Mouse (Mus musculus) small intestine, adult 2 months (tissue): ENCODE measurements around the gene Rapgef5. TPM values are rescaled to one million over a fixed set of nuclear protein-coding genes. Genes with fewer than 3 reads are reported as not detected.

ENCODE experiments used
- H3K27ac ChIP-seq: fragments of 200-500 bp; 2 replicates; pipeline ENCODE4 v1.5.1; 2012; ENCODE audit warnings: low read depth, low read length, control low read depth, inconsistent platforms; ENCODE audit not compliant: insufficient read depth
- H3K27me3 ChIP-seq: fragments of 200-500 bp; 2 replicates; pipeline ENCODE4 v1.6.1; 2012; ENCODE audit warnings: mild to moderate bottlenecking, moderate library complexity, low read length, inconsistent platforms; ENCODE audit not compliant: control insufficient read depth, insufficient read depth
- H3K36me3 ChIP-seq: fragments of 200-500 bp; 2 replicates; pipeline ENCODE4 v1.6.1; 2012; ENCODE audit warnings: mild to moderate bottlenecking, low read length, control low read depth, inconsistent platforms; ENCODE audit not compliant: control insufficient read depth, insufficient read depth
- H3K4me1 ChIP-seq: fragments of 200-500 bp; 2 replicates; pipeline ENCODE4 v1.6.1; 2012; ENCODE audit warnings: low read length, inconsistent platforms, mixed read lengths; ENCODE audit not compliant: control insufficient read depth, insufficient read depth, insufficient read length
- H3K4me3 ChIP-seq: fragments of 200-500 bp; 2 replicates; pipeline ENCODE4 v1.5.1; 2012; ENCODE audit warnings: low read depth, mild to moderate bottlenecking, control low read depth, inconsistent platforms, low read length, moderate library complexity
- CTCF ChIP-seq: fragments of 200-500 bp; IDR thresholded peaks from 2 replicates; pipeline ENCODE4 v1.5.1; 2012; ENCODE audit warnings: low read depth, mild to moderate bottlenecking, control low read depth, inconsistent platforms, low read length, moderate library complexity, mixed read lengths; ENCODE audit not compliant: insufficient replicate concordance, insufficient read length; ENCODE audit errors: extremely low read depth
- POLR2A ChIP-seq: fragments of 200-500 bp; IDR thresholded peaks from 2 replicates; pipeline ENCODE4 v1.6.1; 2012; ENCODE audit warnings: low read depth, mild to moderate bottlenecking, control low read depth, inconsistent platforms, low read length, moderate library complexity
- WGBS: fragments of 180-500 bp; shearing (Covaris S2); methylation state at CpG from one replicate; pipeline ENCODE4 v1.1.7; 2018; 5-methylcytosine and 5-hydroxymethylcytosine counted together
- polyA plus RNA-seq: library from polyadenylated mRNA; depleted of rRNA; stranded (reverse); fragments of >200 nt; gene quantifications from 2 replicates; pipeline ENCODE4 v1.2.3, GENCODE M21; 2012

Gene Rapgef5
- polyA plus RNA-seq, 1 experiment, result 4.7 TPM

DNA sequence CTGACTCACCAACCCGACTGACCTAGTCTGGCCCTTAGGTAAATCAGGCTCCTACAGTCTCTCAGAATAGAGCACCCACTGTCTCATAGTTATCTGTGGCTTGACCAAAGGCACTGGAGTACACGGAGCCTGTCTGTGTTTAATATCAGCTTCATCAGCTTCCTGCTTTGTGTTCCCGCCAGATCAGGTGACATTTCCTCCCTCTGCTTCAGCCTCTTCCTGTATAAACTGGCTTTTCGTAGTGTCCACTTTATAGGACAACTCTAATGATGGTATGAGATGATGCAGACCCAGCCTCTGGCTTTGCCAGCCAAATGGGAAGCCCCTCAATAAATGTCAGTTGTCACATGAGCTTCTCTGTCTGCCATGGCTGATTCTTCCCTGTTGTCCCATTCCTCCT is 163.5 kb downstream of the Rapgef5 start:
- Histone ChIP-seq H3K27ac (no peak overlapping the region), H3K4me1 (peaks cover 4% of the 10 kb centered on the region; the same call in 1 of the 2 replicates), H3K4me3 (no peak overlapping the region), H3K27me3 (no peaks in the 10 kb centered on the region), H3K36me3 (no peaks in the 10 kb centered on the region)
- WGBS, result 57% methylated on average over 4 of the region's 4 CpGs
- TF ChIP-seq POLR2A, result no peak
- no peak for TF ChIP-seq CTCF

- Histone ChIP-seq H3K4me3 (no peak overlapping the region), H3K4me1 (peaks cover 4% of the 10 kb centered on the region; the same call in 1 of the 2 replicates), H3K36me3 (no peaks in the 10 kb centered on the region), H3K27me3 (no peaks in the 10 kb centered on the region), H3K27ac (no peak overlapping the region)
- no peak for TF ChIP-seq CTCF
- no peak for TF ChIP-seq POLR2A
- WGBS, result 77% methylated on average over 4 of the region's 4 CpGs
Observed at GRCm38 (mm10) chr12:117681273-117681672, 165.0 kb downstream of the Rapgef5 start.

DNA sequence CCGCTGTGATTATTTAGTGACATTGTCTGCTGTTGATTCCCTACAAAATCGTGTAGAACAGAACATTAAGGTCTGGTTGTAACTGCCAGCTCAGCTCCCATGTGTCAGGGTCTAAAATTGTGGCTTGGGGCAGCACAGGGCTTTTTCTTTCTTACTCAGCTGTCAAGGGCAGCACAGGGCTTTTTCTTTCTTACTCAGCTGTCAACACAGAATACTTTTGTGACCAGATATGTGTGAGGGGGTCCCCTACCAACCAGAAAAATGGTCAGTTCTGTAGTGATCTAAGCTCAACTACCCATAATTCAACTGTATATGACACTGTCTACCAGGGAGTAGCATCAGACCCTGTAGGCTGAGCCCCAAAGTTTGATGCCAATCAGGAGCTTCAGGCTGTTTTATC is 167.1 kb downstream of the Rapgef5 start:
- Histone ChIP-seq H3K4me1 (peaks cover 2% of the 10 kb centered on the region; the same call in 1 of the 2 replicates), H3K36me3 (no peaks in the 10 kb centered on the region), H3K27me3 (no peaks in the 10 kb centered on the region), H3K27ac (no peak overlapping the region), H3K4me3 (no peak overlapping the region)
- TF ChIP-seq POLR2A (no peak), CTCF (no peak)
- 75% methylated on average over 2 of the region's 2 CpGs for WGBS

GRCm38 (mm10) chr12:117683984-117684383 is 167.7 kb downstream of the Rapgef5 start:
- no peak overlapping the region for H3K27ac ChIP-seq
- H3K4me3 ChIP-seq, result no peak overlapping the region
- no peak for TF ChIP-seq POLR2A
- TF ChIP-seq CTCF, result no peak
- 81% methylated on average over 3 of the region's 3 CpGs for WGBS
- H3K36me3 ChIP-seq, result no peaks in the 10 kb centered on the region
- no peaks in the 10 kb centered on the region for H3K27me3 ChIP-seq
- H3K4me1 ChIP-seq, result peaks cover 2% of the 10 kb centered on the region; the same call in 1 of the 2 replicates

- Histone ChIP-seq H3K4me3 (no peak overlapping the region), H3K27me3 (no peaks in the 10 kb centered on the region), H3K36me3 (no peaks in the 10 kb centered on the region), H3K27ac (no peak overlapping the region), H3K4me1 (peaks cover 2% of the 10 kb centered on the region; the same call in 1 of the 2 replicates)
- WGBS, result 86% methylated on average over 3 of the region's 3 CpGs
- no peak for TF ChIP-seq POLR2A
- TF ChIP-seq CTCF, result no peak
Observed at GRCm38 (mm10) chr12:117684788-117685187, 168.5 kb downstream of the Rapgef5 start.

- Histone ChIP-seq H3K4me3 (no peak overlapping the region), H3K27me3 (no peaks in the 10 kb centered on the region), H3K27ac (no peak overlapping the region), H3K4me1 (peaks cover 2% of the 10 kb centered on the region; the same call in 1 of the 2 replicates), H3K36me3 (no peaks in the 10 kb centered on the region)
- TF ChIP-seq CTCF (no peak), POLR2A (no peak)
Observed at GRCm38 (mm10) chr12:117685336-117685735, 169.1 kb downstream of the Rapgef5 start.

GRCm38 (mm10) chr12:117686732-117687131 is 170.5 kb downstream of the Rapgef5 start:
- H3K27ac ChIP-seq, result no peak overlapping the region
- 92% methylated on average over 3 of the region's 3 CpGs for WGBS
- TF ChIP-seq POLR2A (no peak), CTCF (no peak)
- H3K4me1 ChIP-seq, result no peaks in the 10 kb centered on the region
- H3K27me3 ChIP-seq, result no peaks in the 10 kb centered on the region
- H3K4me3 ChIP-seq, result no peak overlapping the region
- 0 out of 2 replicates have a peak, but pooled peaks cover 2% of the 10 kb centered on the region for H3K36me3 ChIP-seq
